Mouse (Mus musculus) brain, embryonic 14.5 days (tissue): ENCODE results near the gene Prpf4. TPM values are rescaled to one million over a fixed set of nuclear protein-coding genes. Genes with fewer than 3 reads are reported as not detected.

Source experiments
- DNase-seq: peaks from one replicate; pipeline ENCODE4 v3.0.0-alpha.2; 2011; ENCODE audit warnings: low read depth
- CTCF ChIP-seq: fragments of 200-500 bp; IDR thresholded peaks from 2 replicates; pipeline ENCODE4 v1.5.1; 2012; ENCODE audit warnings: inconsistent platforms, mild to moderate bottlenecking, moderate library complexity, borderline replicate concordance; ENCODE audit not compliant: insufficient read depth, insufficient read length; ENCODE audit errors: extremely low read depth
- POLR2A ChIP-seq: fragments of 200-500 bp; IDR thresholded peaks from 2 replicates; pipeline ENCODE4 v1.6.1; 2012; ENCODE audit warnings: mild to moderate bottlenecking, inconsistent platforms, borderline replicate concordance; ENCODE audit not compliant: poor library complexity, insufficient read depth, insufficient read length, severe bottlenecking; ENCODE audit errors: extremely low read depth
- polyA plus RNA-seq: library from polyadenylated mRNA; depleted of rRNA; stranded (reverse); fragments of >200 nt; gene quantifications from 2 replicates; pipeline ENCODE4 v1.2.3, GENCODE M21; 2012

The Prpf4 gene
- polyA plus RNA-seq, 1 experiment, result 23.4 TPM

DNA sequence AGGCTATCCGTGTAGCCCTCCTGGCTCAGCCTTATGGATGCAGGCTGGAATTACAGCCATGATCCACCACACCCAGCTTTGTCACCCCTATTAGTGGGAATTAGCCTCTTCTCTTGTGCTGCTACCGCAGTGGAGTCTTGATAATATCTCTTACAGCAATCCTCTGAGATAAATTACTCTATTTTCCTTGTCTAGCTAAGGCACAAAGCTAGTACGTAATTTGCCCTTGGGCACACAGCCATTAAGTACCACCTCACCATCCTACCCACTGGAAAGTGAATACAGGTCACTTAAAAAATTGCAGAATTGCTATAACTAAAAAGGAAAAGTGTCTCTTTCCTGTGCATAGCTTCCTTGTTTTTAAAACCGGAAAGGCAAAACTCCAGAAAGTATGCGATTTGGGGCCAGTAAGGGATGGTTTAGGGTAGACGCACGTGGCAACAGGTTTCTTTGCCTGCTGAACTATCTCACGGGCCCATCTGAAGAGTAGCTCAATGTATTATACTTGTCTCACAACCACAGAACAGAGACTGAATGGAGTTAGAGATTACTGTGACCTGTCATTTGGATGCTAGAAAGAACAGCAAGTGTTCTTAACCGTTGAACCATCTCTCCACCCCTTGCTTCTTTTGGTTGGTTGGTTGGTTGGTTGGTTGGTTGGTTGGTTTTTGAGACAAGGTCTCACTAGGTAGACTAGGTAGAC, 35.6 kb upstream of the Prpf4 start:
- DNase-seq, result no peak

DNA sequence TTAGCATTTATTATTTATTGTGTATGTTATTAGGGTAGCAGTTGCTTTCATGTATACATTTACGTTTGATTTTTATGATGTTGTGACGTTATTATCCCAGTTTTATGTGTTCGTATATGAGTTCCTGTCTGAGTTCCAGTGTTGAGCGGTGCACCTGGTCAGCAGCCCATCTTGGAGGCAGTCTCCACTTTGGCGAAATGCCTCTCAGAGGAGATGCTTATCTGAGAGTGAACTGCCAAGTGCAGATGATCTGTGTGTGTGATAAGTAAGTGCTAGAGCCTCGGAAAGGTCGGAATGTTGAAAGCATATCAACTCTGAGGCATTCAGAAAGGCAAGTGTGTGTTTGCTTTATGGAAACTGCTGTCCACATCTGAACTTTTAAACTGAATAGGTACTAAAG, 34.9 kb upstream of the Prpf4 start:
- TF ChIP-seq POLR2A, result no peak
- no peak for TF ChIP-seq CTCF
- DNase-seq, result no peak

More for the DNA sequence above, 35.6 kb upstream of the Prpf4 start:
- no peak for TF ChIP-seq CTCF
- TF ChIP-seq POLR2A, result no peak

DNA sequence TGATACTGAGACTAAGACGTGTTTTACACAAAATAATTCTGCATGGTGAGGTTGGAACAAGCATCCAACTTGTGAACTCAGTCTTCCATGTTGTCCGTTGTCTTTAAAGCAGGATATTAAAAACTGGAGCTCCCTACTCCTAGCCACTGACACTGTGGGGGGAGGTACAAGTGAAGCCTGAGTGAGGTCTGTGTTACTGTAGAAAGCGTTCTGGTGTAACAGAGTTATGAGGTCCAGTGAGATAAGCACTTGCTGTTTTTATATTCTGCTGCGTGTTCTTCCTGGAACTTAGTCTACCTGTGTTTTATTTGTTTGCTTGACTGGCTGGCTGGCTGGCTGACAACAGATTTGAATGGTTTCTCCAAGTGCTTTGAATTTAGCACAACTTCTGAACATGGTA, 34.3 kb upstream of the Prpf4 start:
- no peak for DNase-seq
- TF ChIP-seq CTCF (no peak), POLR2A (no peak)

DNA sequence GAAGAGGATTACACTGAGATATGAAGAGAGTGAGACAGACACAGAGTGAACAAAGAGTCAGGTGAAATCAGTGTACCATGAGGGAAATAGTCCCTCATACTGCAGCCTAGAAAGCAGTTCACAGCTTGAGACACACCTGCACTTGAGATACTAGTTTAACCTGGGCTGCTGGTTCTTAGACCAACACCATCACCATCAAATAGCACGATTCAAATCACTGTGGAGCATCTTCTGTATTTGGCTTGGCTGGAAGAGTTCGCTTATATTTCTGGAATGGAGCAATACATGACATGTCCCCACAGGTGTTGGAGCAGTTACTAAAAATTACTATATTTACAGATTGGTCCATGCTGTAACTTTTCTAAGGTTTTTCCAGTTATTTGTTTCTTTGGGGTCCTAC, 32.5 kb upstream of the Prpf4 start:
- DNase-seq, result no peak

DNA sequence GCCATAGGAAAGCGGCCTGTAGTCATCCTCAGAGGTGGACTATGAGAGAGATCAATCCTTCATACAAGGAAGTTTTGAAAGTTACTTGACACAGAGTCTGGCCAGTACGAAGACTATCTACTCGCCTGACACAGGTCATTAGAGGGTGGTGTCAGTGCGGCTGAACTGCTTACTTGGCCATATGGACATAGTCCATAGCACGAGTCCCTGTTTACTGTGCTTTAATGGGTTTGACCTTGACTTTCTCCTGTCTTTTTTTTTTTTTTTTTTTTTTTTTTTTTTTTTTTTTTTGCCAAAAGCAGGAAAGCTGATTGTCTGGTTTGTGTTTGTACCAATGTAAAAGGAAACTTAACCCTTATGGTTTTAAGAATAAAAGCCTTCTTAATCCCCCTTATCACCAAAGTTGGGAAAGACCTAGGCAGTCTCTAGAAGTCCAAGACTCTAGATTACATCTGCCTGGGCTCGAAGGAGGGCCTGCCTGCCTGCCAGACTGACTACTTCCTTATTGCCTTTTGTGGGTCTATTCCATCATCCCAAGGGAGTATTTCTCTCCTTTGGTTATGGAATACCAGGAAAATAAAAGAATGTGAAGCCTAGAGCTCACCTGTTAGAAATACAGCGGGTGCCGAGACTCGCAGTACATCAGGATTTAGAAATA, 28.7 kb upstream of the Prpf4 start:
- TF ChIP-seq CTCF (no peak), POLR2A (no peak)

More for the DNA sequence above, 32.5 kb upstream of the Prpf4 start:
- no peak for TF ChIP-seq POLR2A
- TF ChIP-seq CTCF, result no peak

DNA sequence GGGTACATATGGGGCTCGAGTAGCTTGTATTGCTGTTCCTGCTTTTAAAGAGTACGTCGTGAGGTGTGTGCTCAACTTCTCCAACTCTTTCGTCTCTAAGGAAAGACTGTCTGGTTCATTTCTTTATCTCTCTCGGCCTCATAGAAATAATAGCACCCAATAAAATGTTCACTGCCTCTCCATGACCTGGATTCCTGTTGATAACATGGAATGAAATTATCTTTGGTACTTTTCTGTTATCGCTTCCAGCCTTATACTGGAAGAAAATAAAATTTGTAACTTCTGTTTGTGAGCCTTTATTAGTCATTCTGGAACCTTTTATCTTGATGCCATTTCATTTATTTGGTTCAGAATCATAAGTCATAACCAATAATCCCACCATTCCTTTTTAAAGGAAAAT, 25.4 kb upstream of the Prpf4 start:
- no peak for TF ChIP-seq POLR2A
- TF ChIP-seq CTCF, result no peak
- no peak for DNase-seq

More for the DNA sequence above, 28.7 kb upstream of the Prpf4 start:
- no peak for DNase-seq

DNA sequence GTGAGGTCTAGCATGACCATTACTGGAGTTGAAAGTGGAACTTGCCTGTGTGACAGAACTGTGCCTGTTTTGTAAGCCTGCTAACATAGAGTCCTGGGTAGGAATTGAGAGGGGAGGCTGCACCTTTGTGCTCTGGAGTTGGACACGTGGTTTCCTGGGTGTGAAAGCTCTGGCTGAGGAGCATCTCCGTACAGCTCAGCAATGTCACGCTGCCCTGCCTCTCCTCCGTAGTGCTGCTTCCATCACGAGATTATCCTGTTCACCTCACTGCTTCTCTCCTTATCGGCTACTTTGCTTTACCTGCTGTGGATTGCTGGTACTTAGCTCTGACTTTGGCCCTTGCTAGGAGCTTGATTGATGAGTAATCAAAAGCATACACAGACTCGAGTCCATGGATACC, 24.8 kb upstream of the Prpf4 start:
- DNase-seq, result no peak
- no peak for TF ChIP-seq CTCF
- TF ChIP-seq POLR2A, result no peak

DNA sequence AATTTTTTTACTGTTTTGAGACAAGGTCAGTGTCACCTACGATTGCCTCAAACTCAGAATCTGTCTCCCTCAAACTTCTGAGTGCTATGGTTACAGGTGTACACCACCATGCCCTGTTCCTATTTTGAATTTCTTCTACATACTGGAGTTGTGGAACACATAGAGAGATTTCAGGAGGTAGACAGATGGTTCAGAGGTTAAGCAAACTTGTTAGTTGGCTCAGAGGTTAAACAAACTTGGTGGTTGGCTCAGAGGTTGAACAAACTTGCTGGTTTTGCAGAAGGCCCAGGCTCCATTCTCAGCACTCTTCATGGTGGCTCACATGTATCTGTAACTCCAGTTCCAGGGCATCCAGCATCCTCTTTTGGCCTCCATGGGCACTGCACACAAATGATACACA, 24.4 kb upstream of the Prpf4 start:
- DNase-seq, result no peak
- TF ChIP-seq POLR2A (no peak), CTCF (no peak)

DNA sequence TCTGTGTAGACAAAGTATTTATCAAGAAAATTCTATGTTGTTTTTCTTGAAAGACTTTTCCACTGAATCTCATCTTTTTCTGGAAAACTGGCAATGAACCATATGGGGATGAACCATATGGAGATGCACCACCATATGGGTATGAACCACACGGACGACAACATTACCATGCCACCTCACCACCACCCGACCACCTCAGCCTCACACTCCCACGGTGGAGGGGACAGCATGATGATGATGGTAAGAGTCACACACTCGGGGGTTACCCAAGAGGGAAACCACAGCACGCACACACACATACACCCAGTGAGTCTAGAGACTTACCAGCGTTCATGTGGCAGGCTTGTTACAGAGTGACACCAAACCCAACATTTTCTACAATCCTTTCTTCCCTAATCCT, 23.2 kb upstream of the Prpf4 start:
- TF ChIP-seq CTCF (no peak), POLR2A (no peak)
- no peak for DNase-seq

DNA sequence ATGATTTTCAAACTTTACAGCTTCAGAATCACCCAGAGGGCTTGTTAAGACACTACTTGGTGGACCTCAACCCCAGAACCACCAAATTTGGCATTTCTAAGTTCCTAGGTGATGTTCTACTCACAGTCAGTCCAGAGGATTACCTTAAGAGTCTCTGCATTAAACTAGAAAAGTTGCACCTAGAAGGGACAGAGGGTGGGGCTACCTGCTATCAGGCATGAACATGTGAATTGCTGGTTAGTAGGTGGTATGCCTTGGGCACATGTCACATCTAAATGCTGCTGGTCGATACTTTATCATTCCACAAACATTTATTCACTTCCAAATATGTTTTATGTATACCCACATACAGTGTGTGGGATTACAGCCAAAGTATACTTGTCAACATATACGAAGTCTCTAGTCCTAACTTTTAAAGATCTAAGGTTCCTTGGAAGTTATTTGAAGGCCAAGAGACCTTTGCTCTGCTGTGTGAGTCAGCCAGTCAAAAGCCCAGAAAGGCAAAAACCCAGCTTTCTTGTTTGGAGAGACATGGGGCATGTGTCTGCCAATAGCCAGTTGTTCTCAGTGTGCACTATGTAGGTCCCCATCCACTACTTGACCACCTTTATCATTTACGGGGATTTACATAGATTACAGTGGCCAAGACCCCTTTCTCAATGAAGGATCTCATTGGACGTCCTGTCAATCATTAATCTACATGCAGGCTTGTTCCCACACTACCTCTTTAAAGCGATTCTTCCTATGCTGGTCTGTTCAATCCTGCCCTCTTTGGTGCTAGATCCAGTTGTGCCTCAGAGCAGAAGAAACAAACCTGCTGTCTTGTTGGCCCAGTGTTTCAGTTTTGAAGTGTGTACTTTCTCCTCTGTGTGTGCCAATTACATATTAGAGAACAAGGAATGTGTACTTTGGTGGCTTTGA, 18.7 kb upstream of the Prpf4 start:
- DNase-seq, result no peak
- no peak for TF ChIP-seq CTCF

DNA sequence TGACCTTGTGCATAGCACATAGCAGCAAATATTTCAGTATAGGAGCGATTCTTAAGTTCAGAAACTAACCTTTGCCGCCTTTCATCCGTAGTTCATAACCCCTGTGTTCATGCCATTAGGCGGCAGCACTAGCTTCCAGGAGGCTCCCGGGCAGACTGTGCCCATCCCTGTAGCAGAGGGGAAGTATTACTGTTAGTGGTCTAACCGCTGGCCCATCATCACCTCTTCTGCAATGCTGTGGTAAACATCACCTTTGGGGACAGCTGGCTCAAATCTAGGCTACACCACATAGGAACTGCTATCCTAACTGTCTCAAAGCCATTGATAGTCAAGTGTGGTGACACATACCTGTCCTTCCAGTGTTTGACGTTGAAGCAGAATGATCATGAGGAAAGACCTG, 16.7 kb upstream of the Prpf4 start:
- DNase-seq, result no peak
- TF ChIP-seq CTCF (no peak), POLR2A (no peak)
